Mouse (Mus musculus) left cerebral cortex, adult 2 months (tissue): Measurements from ENCODE around the gene 2610001J05Rik. TPM values are rescaled to one million over a fixed set of nuclear protein-coding genes. Genes with fewer than 3 reads are reported as not detected.

Source experiments
- DNase-seq, 2 experiments: peaks; one replicate each; pipeline ENCODE4 v3.0.0; 2021 to 2022; ENCODE audit warnings: low spot score in 2 of 2, mixed read lengths in 1 of 2; ENCODE audit errors: extremely low spot score in 1 of 2
- H3K27ac ChIP-seq: fragments of 200-600 bp; 2 replicates; pipeline ENCODE4 v1.8.1; 2022
- H3K4me3 ChIP-seq: fragments of 200-600 bp; 2 replicates; pipeline ENCODE4 v1.8.1; 2022
- CTCF ChIP-seq: fragments of 200-600 bp; IDR thresholded peaks from 2 replicates; pipeline ENCODE4 v1.8.1; 2022; ENCODE audit warnings: antibody characterized with exemption, mild to moderate bottlenecking, moderate library complexity
- intact Hi-C: fragments of 180-260 bp; cut with DNase I; formaldehyde crosslinking; loops from one replicate; pipeline ENCODE4 v1.15.1; 2025
- total RNA-seq, 2 experiments: library from RNA; stranded (reverse); gene quantifications; 2 replicates each; pipeline ENCODE4 v1.2.3; 2021

Gene 2610001J05Rik
- total RNA-seq, 2 experiments from 2014 or later: 31.9 to 32.6 TPM

DNA sequence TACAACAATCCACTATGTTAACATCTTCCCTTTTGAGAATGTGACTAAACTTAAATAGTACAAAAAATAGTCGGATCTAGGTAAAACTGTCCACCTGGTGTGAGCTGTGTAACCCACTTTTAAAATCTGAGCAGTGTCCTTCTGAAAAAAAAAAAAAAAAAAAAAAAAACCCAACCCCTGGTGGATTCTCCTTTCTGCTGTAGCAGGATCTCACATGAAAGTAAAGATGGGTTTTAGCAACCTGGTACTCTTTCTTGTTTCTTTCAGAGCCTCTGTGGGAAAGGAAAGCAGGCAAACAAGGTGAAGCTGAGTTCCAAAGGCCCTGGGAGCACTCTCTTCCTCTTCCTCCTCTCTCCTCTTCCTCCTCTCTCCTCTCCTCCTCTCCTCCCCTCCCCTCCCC is 42.4 kb downstream of the 2610001J05Rik start:
- no peak for DNase-seq
- H3K4me3 ChIP-seq: no peak overlapping the region
- no peak for TF ChIP-seq CTCF
- intact Hi-C loops: no loop called here
- no peak overlapping the region for H3K27ac ChIP-seq

Other genes starting within 250 kb of the 2610001J05Rik start
- gene Bmt2, start 193.6 kb downstream of the 2610001J05Rik start, total RNA-seq: 10 to 100 TPM; 25.6 to 26.4 TPM
- gene Gpr85, start 31.6 kb downstream of the 2610001J05Rik start, total RNA-seq: 10 to 100 TPM; 34.0 to 37.7 TPM